Mouse (Mus musculus) forebrain, embryonic 13.5 days (tissue): ENCODE data around the gene Cd44. TPM values are rescaled to one million over a fixed set of nuclear protein-coding genes. Genes with fewer than 3 reads are reported as not detected.
A peak's percentile ranks its signal among the peaks of the same experiment; 100 is the strongest.

Experiments used
- ATAC-seq: fragments of 200-750 bp; cut with Nextera tagmentation; 2 replicates; pipeline ENCODE4 v1.8.0; 2017
- H3K27ac ChIP-seq: fragments of 300-500 bp; sonication (generic); 2 replicates; pipeline ENCODE4 v1.5.1; 2015; ENCODE audit warnings: inconsistent platforms, mild to moderate bottlenecking, moderate library complexity
- H3K27me3 ChIP-seq: fragments of 300-500 bp; sonication (generic); 2 replicates; pipeline ENCODE4 v1.6.1; 2015; ENCODE audit warnings: mild to moderate bottlenecking, inconsistent platforms
- H3K36me3 ChIP-seq: fragments of 300-500 bp; sonication (generic); 2 replicates; pipeline ENCODE4 v1.6.1; 2015; ENCODE audit warnings: mild to moderate bottlenecking, inconsistent platforms; ENCODE audit not compliant: poor library complexity, severe bottlenecking
- H3K4me1 ChIP-seq: fragments of 300-500 bp; sonication (generic); 2 replicates; pipeline ENCODE4 v1.6.1; 2015; ENCODE audit warnings: inconsistent platforms
- H3K4me2 ChIP-seq: fragments of 300-500 bp; sonication (generic); 2 replicates; pipeline ENCODE4 v1.6.1; 2015; ENCODE audit warnings: inconsistent platforms, mild to moderate bottlenecking, moderate library complexity
- H3K4me3 ChIP-seq: fragments of 300-500 bp; sonication (generic); 2 replicates; pipeline ENCODE4 v1.5.1; 2015; ENCODE audit warnings: mild to moderate bottlenecking, inconsistent platforms
- H3K9ac ChIP-seq: fragments of 300-500 bp; sonication (generic); 2 replicates; pipeline ENCODE4 v1.6.1; 2015; ENCODE audit warnings: mild to moderate bottlenecking, inconsistent platforms
- H3K9me3 ChIP-seq: fragments of 300-500 bp; sonication (generic); replicated peaks from 2 replicates; pipeline ENCODE4 v1.6.1; 2016; ENCODE audit warnings: inconsistent platforms
- WGBS: fragments of 180-500 bp; shearing (Covaris S2); methylation state at CpG from one replicate; pipeline ENCODE4 v1.1.7; 2015; 5-methylcytosine and 5-hydroxymethylcytosine counted together
- polyA plus RNA-seq: library from polyadenylated mRNA; unstranded; fragments of >200 nt; fragmentation: Nextera tagmentation; extraction: Ambion mirVana; gene quantifications from 2 replicates; pipeline ENCODE4 v1.2.1, GENCODE M21; 2015

Gene Cd44
- polyA plus RNA-seq, 1 experiment from 2014 or later, result 1.2 TPM

GRCm38 (mm10) chr2:102829201-102829600, 72.3 kb downstream of the Cd44 start:
- Histone ChIP-seq H3K9ac (no peak overlapping the region), H3K4me1 (no peaks in the 10 kb centered on the region), H3K9me3 (no peaks in the 10 kb centered on the region), H3K4me2 (no peak overlapping the region), H3K27ac (no peak overlapping the region), H3K36me3 (no peaks in the 10 kb centered on the region), H3K27me3 (no peaks in the 10 kb centered on the region), H3K4me3 (no peak overlapping the region)
- 84% methylated on average over 3 of the region's 3 CpGs for WGBS
- ATAC-seq, result peak; percentile 77

DNA sequence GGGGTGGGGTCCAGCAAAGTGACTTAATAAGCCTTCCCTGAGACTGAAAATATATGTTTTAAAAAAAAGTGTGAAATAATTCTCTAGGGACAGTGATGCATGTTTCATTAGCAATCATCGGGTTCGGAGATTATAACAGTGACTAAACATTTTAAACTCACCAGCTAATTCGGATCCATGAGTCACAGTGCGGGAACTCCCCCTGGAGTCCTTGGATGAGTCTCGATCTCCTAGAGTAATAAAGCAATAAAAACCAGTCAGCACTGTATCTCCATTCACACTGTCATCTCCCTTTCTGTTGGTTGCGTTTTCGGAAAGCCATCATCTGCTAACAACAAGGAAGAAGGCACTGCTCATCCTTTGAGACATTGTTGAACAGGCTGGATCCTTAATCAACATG, 73.1 kb downstream of the Cd44 start:
- Histone ChIP-seq H3K27ac (no peak overlapping the region), H3K4me2 (no peak overlapping the region), H3K4me1 (no peaks in the 10 kb centered on the region), H3K4me3 (no peak overlapping the region), H3K36me3 (no peaks in the 10 kb centered on the region), H3K9ac (no peak overlapping the region), H3K9me3 (no peaks in the 10 kb centered on the region), H3K27me3 (no peaks in the 10 kb centered on the region)
- WGBS, result 95% methylated on average over 7 of the region's 7 CpGs
- no peak for ATAC-seq

DNA sequence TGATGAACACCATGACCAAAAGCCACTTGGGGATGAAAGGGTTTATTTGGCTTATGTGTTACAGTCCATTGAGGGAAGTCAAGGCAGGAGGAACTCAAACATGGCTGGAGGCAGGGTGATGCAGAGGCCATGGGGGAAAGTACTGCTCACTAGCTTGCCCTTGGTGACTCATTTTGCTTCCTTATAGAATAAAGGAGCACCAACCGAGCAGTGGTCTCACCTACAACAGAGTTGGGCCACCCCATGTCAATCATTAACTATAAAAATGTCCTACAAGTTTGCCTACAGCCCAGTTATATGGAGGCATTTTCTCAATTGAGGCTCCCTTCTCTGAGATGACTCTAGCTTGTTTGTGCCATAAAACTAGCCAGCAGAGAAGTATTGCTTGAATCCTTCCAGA, 73.6 kb downstream of the Cd44 start:
- no peaks in the 10 kb centered on the region for H3K9me3 ChIP-seq
- H3K4me2 ChIP-seq, result no peak overlapping the region
- H3K4me3 ChIP-seq, result no peak overlapping the region
- 84% methylated on average over 1 of the region's 1 CpGs for WGBS
- ATAC-seq, result no peak
- H3K36me3 ChIP-seq, result no peaks in the 10 kb centered on the region
- no peaks in the 10 kb centered on the region for H3K27me3 ChIP-seq
- H3K9ac ChIP-seq, result no peak overlapping the region
- no peaks in the 10 kb centered on the region for H3K4me1 ChIP-seq
- H3K27ac ChIP-seq, result no peak overlapping the region

- Histone ChIP-seq H3K4me2 (no peak overlapping the region), H3K9ac (no peak overlapping the region), H3K9me3 (no peaks in the 10 kb centered on the region), H3K27ac (no peak overlapping the region), H3K27me3 (no peaks in the 10 kb centered on the region), H3K4me3 (no peak overlapping the region), H3K4me1 (no peaks in the 10 kb centered on the region), H3K36me3 (no peaks in the 10 kb centered on the region)
- no peak for ATAC-seq
- 90% methylated on average over 9 of the region's 9 CpGs for WGBS
Observed at GRCm38 (mm10) chr2:102825961-102826633, 75.4 kb downstream of the Cd44 start.

DNA sequence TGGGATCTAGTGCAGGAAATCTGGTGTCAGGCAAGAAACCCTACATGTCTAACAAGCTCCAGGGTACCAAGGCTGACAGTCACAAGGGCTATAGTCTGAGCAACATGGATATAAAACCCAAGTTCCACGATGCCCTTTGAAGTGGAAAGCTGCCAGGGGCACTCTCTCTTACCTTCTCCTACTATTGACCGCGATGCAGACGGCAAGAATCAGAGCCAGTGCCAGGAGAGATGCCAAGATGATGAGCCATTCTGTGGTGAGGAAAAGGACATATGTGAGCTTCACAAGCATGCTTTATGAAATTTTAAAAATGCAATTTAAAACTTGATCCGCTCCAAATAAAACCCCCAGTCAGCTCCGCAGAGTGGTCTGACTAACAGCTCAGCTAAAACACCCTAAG, 79.4 kb downstream of the Cd44 start:
- no peak for ATAC-seq
- no peak overlapping the region for H3K9ac ChIP-seq
- no peaks in the 10 kb centered on the region for H3K9me3 ChIP-seq
- no peak overlapping the region for H3K4me3 ChIP-seq
- H3K27me3 ChIP-seq, result no peaks in the 10 kb centered on the region
- 87% methylated on average over 6 of the region's 6 CpGs for WGBS
- H3K4me2 ChIP-seq, result no peak overlapping the region
- H3K27ac ChIP-seq, result no peak overlapping the region
- peaks cover 5% of the 10 kb centered on the region; the same call in 1 of the 2 replicates for H3K4me1 ChIP-seq
- no peaks in the 10 kb centered on the region for H3K36me3 ChIP-seq

DNA sequence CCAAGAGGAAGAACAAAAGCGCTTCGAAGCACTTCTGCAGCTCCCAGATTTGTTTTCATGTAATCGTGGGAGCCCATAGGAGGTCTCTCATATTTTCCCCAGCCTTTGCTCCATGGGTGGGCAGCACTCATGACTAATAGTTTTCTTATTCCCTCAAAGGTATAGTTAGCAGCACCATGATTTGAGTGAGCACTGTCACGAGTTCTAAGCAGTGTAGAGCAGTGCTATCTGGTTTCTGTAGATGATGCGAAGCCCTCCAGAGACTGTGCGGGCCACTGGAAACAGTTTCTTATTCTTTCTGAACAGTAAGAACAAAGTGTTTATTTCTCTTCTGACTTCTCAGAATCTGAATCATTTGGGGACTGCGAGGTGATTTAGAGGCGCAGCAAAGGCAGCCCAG, 80.7 kb downstream of the Cd44 start:
- peaks cover 5% of the 10 kb centered on the region; the same call in 1 of the 2 replicates for H3K4me1 ChIP-seq
- no peak overlapping the region for H3K9ac ChIP-seq
- WGBS, result 83% methylated on average over 8 of the region's 8 CpGs
- no peaks in the 10 kb centered on the region for H3K9me3 ChIP-seq
- no peak overlapping the region for H3K27ac ChIP-seq
- ATAC-seq, result no peak
- no peaks in the 10 kb centered on the region for H3K27me3 ChIP-seq
- no peaks in the 10 kb centered on the region for H3K36me3 ChIP-seq
- no peak overlapping the region for H3K4me3 ChIP-seq
- H3K4me2 ChIP-seq, result no peak overlapping the region

DNA sequence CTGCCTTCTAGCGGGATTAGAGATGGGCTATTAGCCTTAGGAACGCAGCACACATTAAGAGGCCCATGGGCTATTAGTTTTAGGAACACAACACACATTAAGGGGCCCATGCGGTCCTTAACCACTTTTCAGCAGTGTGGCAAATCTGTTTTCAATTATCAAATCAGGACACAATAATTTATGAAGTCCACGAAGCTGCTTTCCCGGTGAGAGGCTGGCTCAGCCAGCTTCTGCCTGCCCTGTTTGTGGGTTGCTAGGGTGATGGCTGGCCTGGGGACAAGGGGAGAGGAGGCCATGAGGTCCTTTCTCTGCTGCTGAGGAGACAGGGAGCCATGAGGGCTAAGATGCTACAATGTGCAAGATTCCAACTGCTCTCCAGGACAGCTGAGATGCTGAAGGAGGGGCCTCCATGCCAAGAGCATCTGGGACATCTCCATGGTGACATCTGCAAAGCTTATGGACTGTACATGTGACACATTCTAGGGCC, 81.2 kb downstream of the Cd44 start:
- no peak overlapping the region for H3K27ac ChIP-seq
- no peak overlapping the region for H3K4me2 ChIP-seq
- no peak for ATAC-seq
- H3K9me3 ChIP-seq, result no peaks in the 10 kb centered on the region
- peaks cover 5% of the 10 kb centered on the region; the same call in 1 of the 2 replicates for H3K4me1 ChIP-seq
- H3K4me3 ChIP-seq, result no peak overlapping the region
- no peaks in the 10 kb centered on the region for H3K36me3 ChIP-seq
- whole genome bisulfite sequencing, result 63% methylated on average over 5 of the region's 5 CpGs
- H3K9ac ChIP-seq, result no peak overlapping the region
- no peaks in the 10 kb centered on the region for H3K27me3 ChIP-seq

DNA sequence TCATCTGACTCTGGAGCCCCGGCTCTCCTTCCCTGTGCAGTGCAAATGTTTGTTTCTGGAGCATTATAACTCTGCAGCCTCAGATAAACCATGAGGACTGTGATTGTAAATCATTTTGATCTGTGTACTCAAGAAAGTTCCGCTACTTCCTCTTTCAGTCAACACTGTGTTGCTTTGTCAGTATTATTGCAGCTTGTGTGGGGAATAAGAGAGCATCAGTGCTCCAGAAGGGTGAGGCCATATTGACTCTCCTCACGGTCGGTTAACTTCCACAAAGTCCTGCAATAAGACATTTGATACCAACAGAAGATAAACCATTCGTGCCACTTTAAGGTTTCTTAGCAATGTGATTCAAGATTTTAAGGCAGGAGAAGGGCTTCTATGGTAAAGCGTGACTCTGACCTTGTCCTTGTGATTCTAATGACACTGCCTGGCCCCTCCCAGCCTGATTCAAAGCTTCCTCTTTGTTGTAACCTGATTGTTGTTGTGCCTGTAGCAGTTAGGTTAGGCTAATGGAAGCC, 86.1 kb downstream of the Cd44 start:
- Histone ChIP-seq H3K4me3 (no peak overlapping the region), H3K27me3 (no peaks in the 10 kb centered on the region), H3K4me2 (no peak overlapping the region), H3K4me1 (peaks cover 2% of the 10 kb centered on the region; the same call in 1 of the 2 replicates), H3K27ac (no peak overlapping the region), H3K9ac (no peak overlapping the region), H3K36me3 (no peaks in the 10 kb centered on the region), H3K9me3 (no peaks in the 10 kb centered on the region)
- ATAC-seq, result no peak
- 90% methylated on average over 6 of the region's 6 CpGs for WGBS

DNA sequence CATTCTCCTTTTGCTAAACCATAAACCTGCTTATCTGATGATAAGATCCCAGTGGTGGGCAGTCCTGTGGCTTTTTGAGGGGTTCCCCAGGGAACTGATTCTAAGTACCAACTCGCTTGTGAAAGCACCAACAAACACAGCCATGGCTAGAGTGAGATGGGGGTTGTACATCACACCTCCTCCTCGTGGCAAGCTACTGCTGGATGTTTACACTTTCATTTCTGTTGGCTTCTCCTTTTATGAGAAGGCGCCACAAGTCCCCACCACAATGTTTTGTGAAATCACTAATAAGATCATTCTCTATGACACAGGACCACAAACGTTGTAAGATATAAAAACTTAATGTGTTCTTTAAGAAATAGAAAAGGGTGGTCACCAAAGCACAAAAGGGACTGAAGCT, 88.7 kb downstream of the Cd44 start:
- Histone ChIP-seq H3K9ac (no peak overlapping the region), H3K27me3 (no peaks in the 10 kb centered on the region), H3K36me3 (no peaks in the 10 kb centered on the region), H3K9me3 (no peaks in the 10 kb centered on the region), H3K4me2 (no peak overlapping the region), H3K4me1 (no peaks in the 10 kb centered on the region), H3K4me3 (no peak overlapping the region), H3K27ac (no peak overlapping the region)
- ATAC-seq, result no peak
- 74% methylated on average over 4 of the region's 4 CpGs for WGBS

DNA sequence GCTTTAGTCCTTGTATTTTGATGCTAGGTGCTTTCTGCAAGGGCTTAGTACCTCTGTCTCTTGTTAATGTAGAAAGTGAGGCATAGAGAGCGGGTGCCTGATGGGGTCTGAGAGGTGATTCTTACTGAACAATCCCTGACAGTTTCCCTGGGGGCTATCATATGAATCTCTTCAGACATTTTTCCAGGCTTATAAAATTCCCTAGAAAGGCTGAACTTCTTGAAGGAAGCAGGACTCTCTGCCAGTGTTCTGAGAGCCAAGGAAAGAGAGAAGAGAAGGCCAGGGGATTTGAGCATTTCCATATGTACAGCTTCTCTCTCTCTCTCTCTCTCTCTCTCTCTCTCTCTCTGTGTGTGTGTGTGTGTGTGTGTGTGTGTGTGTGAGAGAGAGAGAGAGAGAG, 92.0 kb downstream of the Cd44 start:
- Histone ChIP-seq H3K9ac (no peak overlapping the region), H3K4me3 (no peak overlapping the region), H3K36me3 (no peaks in the 10 kb centered on the region), H3K9me3 (no peaks in the 10 kb centered on the region), H3K27ac (no peak overlapping the region), H3K4me2 (no peak overlapping the region), H3K4me1 (no peaks in the 10 kb centered on the region), H3K27me3 (no peaks in the 10 kb centered on the region)
- whole genome bisulfite sequencing, result 89% methylated on average over 1 of the region's 1 CpGs
- no peak for ATAC-seq

- no peak overlapping the region for H3K4me3 ChIP-seq
- H3K27me3 ChIP-seq, result no peaks in the 10 kb centered on the region
- no peak overlapping the region for H3K4me2 ChIP-seq
- H3K4me1 ChIP-seq, result no peaks in the 10 kb centered on the region
- H3K36me3 ChIP-seq, result no peaks in the 10 kb centered on the region
- no peak overlapping the region for H3K9ac ChIP-seq
- peak; percentile 62; the same call in 1 of the 2 replicates for ATAC-seq
- whole genome bisulfite sequencing, result 80% methylated on average over 3 of the region's 3 CpGs
- no peak overlapping the region for H3K27ac ChIP-seq
- no peaks in the 10 kb centered on the region for H3K9me3 ChIP-seq
Observed at GRCm38 (mm10) chr2:102807633-102808032, 93.8 kb downstream of the Cd44 start.

DNA sequence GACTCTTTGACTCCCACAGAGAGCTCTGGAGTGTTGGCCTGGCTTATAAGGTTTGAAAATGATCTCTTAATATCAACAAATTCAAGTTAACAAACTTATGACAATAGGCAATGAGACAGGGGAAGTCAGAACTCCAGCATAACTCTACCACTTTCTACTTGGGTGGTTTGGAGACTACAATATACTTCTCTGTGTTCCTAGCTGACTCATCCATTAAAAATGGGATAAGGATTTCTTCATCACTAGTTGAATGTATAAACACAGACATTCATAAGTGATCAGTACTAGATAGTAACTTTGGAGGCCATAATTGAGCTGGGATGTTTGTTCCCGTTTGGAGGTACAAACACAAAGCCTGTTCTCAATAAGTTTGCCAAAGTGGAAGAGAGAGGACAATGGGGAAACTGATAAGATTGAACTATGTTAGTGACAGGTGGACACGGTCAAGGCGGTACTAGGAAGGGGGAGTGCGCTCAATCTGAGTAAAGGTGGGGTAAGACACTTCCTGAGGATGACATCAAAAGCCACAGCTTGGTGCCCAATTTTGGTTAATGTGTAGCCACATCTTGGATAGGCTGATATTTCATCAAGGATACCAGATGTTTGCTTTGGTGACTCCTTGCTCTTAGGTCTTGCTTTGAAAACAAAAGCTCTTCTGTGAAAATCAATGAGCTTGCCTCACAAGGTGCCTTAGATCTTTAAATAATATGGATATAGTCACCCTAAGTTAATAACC, 95.5 kb downstream of the Cd44 start:
- 93% methylated on average over 4 of the region's 4 CpGs for WGBS
- no peak for ATAC-seq

More for the DNA sequence above, 95.5 kb downstream of the Cd44 start:
- no peaks in the 10 kb centered on the region for H3K4me1 ChIP-seq
- H3K27me3 ChIP-seq, result no peaks in the 10 kb centered on the region
- H3K9me3 ChIP-seq, result no peaks in the 10 kb centered on the region
- H3K9ac ChIP-seq, result no peak overlapping the region
- no peaks in the 10 kb centered on the region for H3K36me3 ChIP-seq
- H3K4me2 ChIP-seq, result no peak overlapping the region
- H3K27ac ChIP-seq, result no peak overlapping the region
- H3K4me3 ChIP-seq, result no peak overlapping the region
